Mouse (Mus musculus) limb, embryonic 15.5 days (tissue): ENCODE data around the gene Bcl7a. TPM values are rescaled to one million over a fixed set of nuclear protein-coding genes. Genes with fewer than 3 reads are reported as not detected.

Experiments used
- ATAC-seq: fragments of 200-750 bp; cut with Nextera tagmentation; 2 replicates; pipeline ENCODE4 v1.8.0; 2017; ENCODE audit warnings: low read depth, moderate TSS enrichment; ENCODE audit not compliant: insufficient number of reproducible peaks, low FRiP score, low TSS enrichment
- H3K27ac ChIP-seq: fragments of 300-500 bp; sonication (generic); 2 replicates; pipeline ENCODE4 v1.5.1; 2015; ENCODE audit warnings: moderate library complexity, mild to moderate bottlenecking, inconsistent platforms
- H3K27me3 ChIP-seq: fragments of 300-500 bp; sonication (generic); 2 replicates; pipeline ENCODE4 v1.6.1; 2015; ENCODE audit warnings: inconsistent platforms
- H3K36me3 ChIP-seq: fragments of 300-500 bp; sonication (generic); 2 replicates; pipeline ENCODE4 v1.6.1; 2015; ENCODE audit warnings: inconsistent platforms
- H3K4me1 ChIP-seq: fragments of 300-500 bp; sonication (generic); 2 replicates; pipeline ENCODE4 v1.6.1; 2015; ENCODE audit warnings: inconsistent platforms
- H3K4me2 ChIP-seq: fragments of 300-500 bp; sonication (generic); 2 replicates; pipeline ENCODE4 v1.6.1; 2015; ENCODE audit warnings: mild to moderate bottlenecking, inconsistent platforms
- H3K4me3 ChIP-seq: fragments of 300-500 bp; sonication (generic); 2 replicates; pipeline ENCODE4 v1.5.1; 2015; ENCODE audit warnings: mild to moderate bottlenecking, inconsistent platforms
- H3K9ac ChIP-seq: fragments of 300-500 bp; sonication (generic); 2 replicates; pipeline ENCODE4 v1.6.1; 2015; ENCODE audit warnings: inconsistent platforms
- H3K9me3 ChIP-seq: fragments of 300-500 bp; sonication (generic); 2 replicates; pipeline ENCODE4 v1.6.1; 2016; ENCODE audit warnings: inconsistent platforms
- WGBS: fragments of 180-500 bp; shearing (Covaris S2); methylation state at CpG from one replicate; pipeline ENCODE4 v1.1.7; 2015; 5-methylcytosine and 5-hydroxymethylcytosine counted together
- polyA plus RNA-seq: library from polyadenylated mRNA; unstranded; fragments of >200 nt; fragmentation: Nextera tagmentation; extraction: Ambion mirVana; gene quantifications from 2 replicates; pipeline ENCODE4 v1.2.1, GENCODE M21; 2015

Gene Bcl7a
- polyA plus RNA-seq, 1 experiment from 2014 or later = 22.3 TPM

DNA sequence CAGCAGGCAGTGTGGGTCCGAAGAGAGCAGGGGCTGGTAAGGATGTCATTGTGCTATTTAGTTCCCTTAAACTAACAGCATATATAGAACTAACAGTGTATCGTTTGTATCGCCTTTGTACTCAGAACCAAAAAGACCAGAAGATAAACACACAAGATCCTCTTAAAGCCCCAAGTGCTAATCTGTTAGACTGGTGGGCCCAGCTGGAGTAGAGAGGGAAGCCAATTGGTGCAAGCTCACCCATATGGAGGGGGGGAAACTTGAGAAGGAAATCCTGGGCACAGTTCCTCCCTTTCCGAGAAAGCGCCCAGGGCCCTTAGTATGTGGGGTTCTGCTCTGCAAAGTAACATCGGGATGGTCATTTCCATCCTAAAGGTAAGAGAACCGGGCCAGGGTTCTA lies 33.4 kb upstream of the Bcl7a start:
- 48% methylated on average over 7 of the region's 7 CpGs for WGBS
- Histone ChIP-seq H3K4me1 (peaks cover 21% of the 10 kb centered on the region), H3K27ac (no peak overlapping the region), H3K4me2 (no peak overlapping the region), H3K27me3 (no peaks in the 10 kb centered on the region), H3K9me3 (no peaks in the 10 kb centered on the region), H3K4me3 (no peak overlapping the region), H3K9ac (no peak overlapping the region), H3K36me3 (no peaks in the 10 kb centered on the region)
- ATAC-seq = no peak

- Histone ChIP-seq H3K9ac (no peak overlapping the region), H3K4me1 (peaks cover 22% of the 10 kb centered on the region), H3K9me3 (no peaks in the 10 kb centered on the region), H3K36me3 (no peaks in the 10 kb centered on the region), H3K27ac (no peak overlapping the region), H3K4me3 (no peak overlapping the region), H3K27me3 (no peaks in the 10 kb centered on the region), H3K4me2 (no peak overlapping the region)
- ATAC-seq = no peak
- 46% methylated on average over 12 of the region's 12 CpGs for WGBS
Observed at GRCm38 (mm10) chr5:123313058-123313630, 30.5 kb upstream of the Bcl7a start.

- ATAC-seq = no peak
- no peaks in the 10 kb centered on the region for H3K36me3 ChIP-seq
- no peak overlapping the region for H3K9ac ChIP-seq
- H3K4me1 ChIP-seq = peaks cover 25% of the 10 kb centered on the region
- no peak overlapping the region for H3K27ac ChIP-seq
- no peaks in the 10 kb centered on the region for H3K27me3 ChIP-seq
- H3K4me2 ChIP-seq = no peak overlapping the region
- 56% methylated on average over 11 of the region's 11 CpGs for WGBS
- H3K9me3 ChIP-seq = no peaks in the 10 kb centered on the region
- no peak overlapping the region for H3K4me3 ChIP-seq
Observed at GRCm38 (mm10) chr5:123313851-123314380, 29.7 kb upstream of the Bcl7a start.

GRCm38 (mm10) chr5:123315219-123315866 lies 28.3 kb upstream of the Bcl7a start:
- ATAC-seq = no peak
- no peak overlapping the region for H3K27ac ChIP-seq
- no peaks in the 10 kb centered on the region for H3K9me3 ChIP-seq
- H3K4me3 ChIP-seq = no peak overlapping the region
- H3K9ac ChIP-seq = no peak overlapping the region
- no peaks in the 10 kb centered on the region for H3K27me3 ChIP-seq
- H3K36me3 ChIP-seq = no peaks in the 10 kb centered on the region
- H3K4me2 ChIP-seq = no peak overlapping the region
- peaks cover 16% of the 10 kb centered on the region for H3K4me1 ChIP-seq
- WGBS = 33% methylated on average over 10 of the region's 10 CpGs

DNA sequence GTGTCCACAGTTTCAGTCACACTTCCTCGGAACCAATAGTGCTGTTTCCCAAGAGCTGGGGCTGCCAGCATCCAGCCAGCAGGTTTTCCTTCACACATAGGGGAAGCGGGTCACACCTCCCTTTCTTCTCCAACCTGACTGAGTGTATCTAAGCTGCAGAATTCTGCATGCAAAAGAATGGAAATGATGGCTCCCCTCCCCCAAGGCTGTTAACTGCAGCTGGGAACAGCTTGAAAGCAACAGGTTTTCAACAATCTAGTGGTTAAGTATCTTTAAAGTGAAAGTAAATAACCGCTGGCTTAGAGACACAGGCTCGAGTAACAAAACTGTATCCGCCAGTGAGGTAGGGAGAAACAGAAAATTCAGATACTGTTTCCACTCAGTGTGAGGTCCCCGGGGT lies 25.6 kb upstream of the Bcl7a start:
- Histone ChIP-seq H3K9ac (no peak overlapping the region), H3K27me3 (no peaks in the 10 kb centered on the region), H3K4me3 (peak overlapping the region; percentile 27), H3K4me2 (peak overlapping the region; percentile 34; the same call in 1 of the 2 replicates), H3K36me3 (no peaks in the 10 kb centered on the region), H3K9me3 (no peaks in the 10 kb centered on the region), H3K27ac (no peak overlapping the region), H3K4me1 (peaks cover 12% of the 10 kb centered on the region)
- ATAC-seq = no peak
- WGBS = 7% methylated on average over 6 of the region's 6 CpGs

- H3K4me1 ChIP-seq = peaks cover 14% of the 10 kb centered on the region
- no peak for ATAC-seq
- no peak overlapping the region for H3K27ac ChIP-seq
- H3K9me3 ChIP-seq = no peaks in the 10 kb centered on the region
- no peak overlapping the region for H3K9ac ChIP-seq
- no peaks in the 10 kb centered on the region for H3K36me3 ChIP-seq
- H3K27me3 ChIP-seq = no peaks in the 10 kb centered on the region
- no peak overlapping the region for H3K4me3 ChIP-seq
- WGBS = 92% methylated on average over 3 of the region's 3 CpGs
- H3K4me2 ChIP-seq = no peak overlapping the region
Observed at GRCm38 (mm10) chr5:123320136-123320535, 23.5 kb upstream of the Bcl7a start.

DNA sequence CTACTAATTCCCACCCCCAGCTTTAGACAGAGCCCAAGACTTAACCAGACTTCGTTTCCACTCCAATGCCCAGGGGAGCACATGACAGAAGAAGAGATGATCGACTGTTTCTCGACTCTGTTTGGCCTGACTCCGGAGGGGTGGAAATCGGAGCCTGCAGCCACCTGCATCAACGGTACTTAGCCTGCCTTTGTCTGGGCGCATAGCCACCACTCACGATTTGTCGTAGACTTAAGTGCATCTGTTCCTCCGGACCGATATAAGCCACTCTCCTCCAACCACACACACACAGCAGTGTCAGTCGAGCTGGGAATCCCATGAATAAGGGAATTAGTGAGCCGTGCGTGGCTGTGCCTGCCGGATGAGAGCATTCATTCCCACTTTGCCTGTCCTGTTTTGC lies 19.4 kb upstream of the Bcl7a start:
- WGBS = 38% methylated on average over 15 of the region's 15 CpGs
- H3K9ac ChIP-seq = no peak overlapping the region
- no peaks in the 10 kb centered on the region for H3K27me3 ChIP-seq
- H3K36me3 ChIP-seq = no peaks in the 10 kb centered on the region
- no peaks in the 10 kb centered on the region for H3K9me3 ChIP-seq
- H3K4me1 ChIP-seq = peaks cover 18% of the 10 kb centered on the region
- no peak for ATAC-seq
- no peak overlapping the region for H3K4me3 ChIP-seq
- H3K4me2 ChIP-seq = no peak overlapping the region
- H3K27ac ChIP-seq = 0 out of 2 replicates have a peak overlapping the region, but pooled peaks have one; percentile 11

- Histone ChIP-seq H3K4me2 (no peak overlapping the region), H3K27ac (peak overlapping the region; percentile 55)
- no peak; the same call in 1 of the 2 replicates for ATAC-seq
Observed at GRCm38 (mm10) chr5:123326006-123326750, 17.5 kb upstream of the Bcl7a start.

DNA sequence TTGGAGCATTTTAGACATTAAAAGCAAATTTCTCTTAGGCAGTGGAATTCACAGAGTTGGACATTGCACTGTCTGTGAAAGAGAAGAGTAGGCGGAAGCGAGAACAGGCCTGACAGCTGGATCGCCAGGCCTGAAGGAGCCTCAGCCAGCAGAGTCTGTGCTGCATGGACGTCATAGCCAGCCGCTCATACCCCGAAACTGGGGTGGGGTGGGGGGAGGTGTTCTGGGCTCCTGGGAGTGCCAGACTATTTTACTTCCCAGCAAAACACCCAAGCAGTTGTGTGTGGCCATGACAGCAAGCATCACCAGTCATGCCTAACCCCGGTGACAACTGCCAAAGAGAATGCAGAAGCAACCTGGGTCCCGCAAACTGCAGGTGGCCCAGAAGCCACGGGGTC lies 16.9 kb upstream of the Bcl7a start:
- Histone ChIP-seq H3K4me3 (no peak overlapping the region), H3K9me3 (no peaks in the 10 kb centered on the region), H3K27me3 (no peaks in the 10 kb centered on the region), H3K36me3 (no peaks in the 10 kb centered on the region), H3K27ac (peak overlapping the region; percentile 55), H3K4me1 (peaks cover 18% of the 10 kb centered on the region), H3K4me2 (no peak overlapping the region), H3K9ac (no peak overlapping the region)
- no peak for ATAC-seq
- 61% methylated on average over 9 of the region's 9 CpGs for WGBS

More at GRCm38 (mm10) chr5:123326006-123326750, 17.5 kb upstream of the Bcl7a start:
- Histone ChIP-seq H3K9me3 (no peaks in the 10 kb centered on the region), H3K27me3 (no peaks in the 10 kb centered on the region), H3K9ac (no peak overlapping the region), H3K4me1 (peaks cover 18% of the 10 kb centered on the region), H3K36me3 (no peaks in the 10 kb centered on the region), H3K4me3 (no peak overlapping the region)
- 50% methylated on average over 15 of the region's 15 CpGs for WGBS

GRCm38 (mm10) chr5:123327686-123328085 lies 15.9 kb upstream of the Bcl7a start:
- no peaks in the 10 kb centered on the region for H3K36me3 ChIP-seq
- no peaks in the 10 kb centered on the region for H3K27me3 ChIP-seq
- ATAC-seq = no peak
- no peak overlapping the region for H3K4me2 ChIP-seq
- H3K4me3 ChIP-seq = no peak overlapping the region
- WGBS = 74% methylated on average over 8 of the region's 8 CpGs
- H3K4me1 ChIP-seq = peaks cover 18% of the 10 kb centered on the region
- no peak overlapping the region for H3K27ac ChIP-seq
- no peak overlapping the region for H3K9ac ChIP-seq
- no peaks in the 10 kb centered on the region for H3K9me3 ChIP-seq

- Histone ChIP-seq H3K4me2 (no peak overlapping the region), H3K27me3 (no peaks in the 10 kb centered on the region), H3K4me3 (no peak overlapping the region), H3K36me3 (no peaks in the 10 kb centered on the region), H3K9ac (no peak overlapping the region), H3K4me1 (no peaks in the 10 kb centered on the region), H3K9me3 (no peaks in the 10 kb centered on the region), H3K27ac (no peak overlapping the region)
- no peak for ATAC-seq
- 83% methylated on average over 6 of the region's 6 CpGs for WGBS
Observed at GRCm38 (mm10) chr5:123333566-123333965, 10.1 kb upstream of the Bcl7a start.
